Mouse (Mus musculus): ENCODE data around the gene Tnpo1.
A peak's percentile ranks its signal among the peaks of the same experiment; 100 is the strongest.

Tnpo1 gene

GRCm38 (mm10) chr13:98925486-98926212 lies 535 bp downstream of the Tnpo1 start:
- peak; percentile 52 for DNase-seq (ENCODE audit: low spot score)

- no peak for DNase-seq (ENCODE audit: low spot score)
Measured at GRCm38 (mm10) chr13:98924897-98925485, 1.2 kb downstream of the Tnpo1 start.

DNA sequence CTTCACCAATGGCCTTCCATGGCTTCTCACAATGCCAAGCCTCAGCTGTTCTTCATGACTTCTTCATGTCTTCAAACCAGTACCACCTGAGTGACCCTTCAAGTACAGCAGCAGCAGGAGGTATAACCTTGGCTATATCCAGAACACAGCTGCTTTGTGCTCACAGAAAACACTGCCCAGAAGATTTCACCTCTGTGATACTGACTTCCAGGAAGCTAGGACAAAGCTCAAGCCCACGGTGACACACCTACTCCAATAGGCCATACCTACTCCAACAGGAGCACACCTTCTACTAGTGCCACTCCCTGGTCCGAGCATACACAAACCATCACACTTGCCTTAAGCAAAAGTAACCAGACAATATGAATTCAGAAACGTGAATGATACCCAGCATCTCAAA lies 3.4 kb downstream of the Tnpo1 start:
- no peak for DNase-seq (ENCODE audit: low spot score)

DNA sequence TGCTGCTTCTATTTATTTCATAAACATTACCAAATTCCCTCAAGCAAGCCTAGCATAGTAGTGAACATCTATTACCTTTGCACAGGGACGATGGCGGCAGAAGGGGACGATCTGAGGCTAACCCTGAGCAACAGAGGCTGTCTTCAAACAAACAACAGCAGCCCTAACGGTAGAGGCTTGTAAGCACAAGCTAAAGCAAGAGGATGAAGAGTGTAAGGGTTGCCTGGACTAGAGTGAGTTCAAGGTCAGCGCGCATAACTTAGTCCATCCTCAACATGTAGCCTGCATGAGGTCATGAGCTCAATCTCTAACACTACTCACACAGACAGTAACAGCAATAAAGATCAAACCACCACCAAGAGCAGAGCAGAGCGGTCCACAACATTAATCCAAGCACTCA lies 4.9 kb downstream of the Tnpo1 start:
- no peak for DNase-seq (ENCODE audit: low spot score)

DNA sequence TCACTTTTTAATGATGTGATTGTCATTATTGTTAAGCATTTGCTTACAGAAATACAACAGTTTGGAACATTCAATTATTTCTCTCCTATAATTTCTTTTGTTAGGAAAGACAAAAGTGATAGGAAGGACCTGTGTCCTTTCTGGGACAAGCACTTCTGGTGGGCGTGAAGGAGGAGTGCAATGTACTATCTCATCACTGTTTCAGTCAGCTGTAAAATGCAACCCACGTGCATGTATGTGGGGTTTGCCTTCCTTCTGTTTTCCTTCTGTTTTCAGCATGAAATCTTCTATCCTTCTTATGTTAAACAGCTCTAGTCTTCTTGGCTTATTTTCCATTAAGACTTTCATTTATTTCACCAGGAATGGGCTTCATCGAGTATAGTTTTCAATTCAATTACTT lies 5.9 kb downstream of the Tnpo1 start:
- no peak for DNase-seq (ENCODE audit: low spot score)

GRCm38 (mm10) chr13:98919695-98920094 lies 6.5 kb downstream of the Tnpo1 start:
- DNase-seq (ENCODE audit: low spot score) = no peak

DNA sequence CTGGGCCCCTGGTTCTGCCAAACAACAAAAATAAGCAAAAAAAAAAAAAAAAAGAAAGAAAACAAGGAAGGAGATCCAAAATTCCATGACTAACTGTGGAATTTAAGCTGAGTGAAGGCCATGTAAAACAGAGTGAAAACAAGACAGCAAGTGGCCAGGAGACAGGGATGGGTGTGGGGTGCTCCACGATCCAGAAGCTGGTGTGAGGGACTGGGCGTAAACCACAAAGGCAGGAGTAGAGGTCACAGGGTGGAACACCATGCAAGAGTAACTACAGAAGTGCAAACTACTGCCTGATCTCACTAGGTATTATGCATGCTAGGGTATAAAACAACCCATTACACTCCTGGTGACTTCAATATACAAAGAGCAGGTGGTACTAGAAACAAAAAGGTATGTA lies 8.3 kb downstream of the Tnpo1 start:
- no peak for DNase-seq (ENCODE audit: low spot score)

- DNase-seq (ENCODE audit: low spot score) = no peak
Measured at GRCm38 (mm10) chr13:98915591-98915990, 10.6 kb downstream of the Tnpo1 start.

GRCm38 (mm10) chr13:98914844-98915212 lies 11.4 kb downstream of the Tnpo1 start:
- no peak for DNase-seq (ENCODE audit: low spot score)

- DNase-seq (ENCODE audit: low spot score) = no peak
Measured at GRCm38 (mm10) chr13:98914010-98914843, 12.0 kb downstream of the Tnpo1 start.

DNA sequence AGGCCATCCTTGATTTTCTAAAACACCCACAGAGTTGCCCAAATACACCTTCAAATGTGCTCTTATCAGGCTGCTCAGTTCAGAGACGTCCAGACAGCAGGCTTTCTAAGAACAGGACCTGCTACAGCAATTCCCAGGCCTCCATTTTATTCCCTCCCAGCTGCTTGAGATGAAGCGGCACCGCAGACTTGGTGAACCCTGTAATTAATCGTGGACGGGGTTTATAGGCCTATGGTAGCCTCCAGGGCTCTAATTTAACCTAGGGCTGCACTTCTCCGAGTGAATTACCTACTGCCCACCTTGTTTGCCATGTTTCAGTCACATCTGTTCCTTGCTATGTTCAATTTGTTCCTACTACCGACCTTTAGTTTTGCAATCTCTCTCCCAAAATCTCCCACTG lies 13.0 kb downstream of the Tnpo1 start:
- DNase-seq (ENCODE audit: low spot score) = no peak

DNA sequence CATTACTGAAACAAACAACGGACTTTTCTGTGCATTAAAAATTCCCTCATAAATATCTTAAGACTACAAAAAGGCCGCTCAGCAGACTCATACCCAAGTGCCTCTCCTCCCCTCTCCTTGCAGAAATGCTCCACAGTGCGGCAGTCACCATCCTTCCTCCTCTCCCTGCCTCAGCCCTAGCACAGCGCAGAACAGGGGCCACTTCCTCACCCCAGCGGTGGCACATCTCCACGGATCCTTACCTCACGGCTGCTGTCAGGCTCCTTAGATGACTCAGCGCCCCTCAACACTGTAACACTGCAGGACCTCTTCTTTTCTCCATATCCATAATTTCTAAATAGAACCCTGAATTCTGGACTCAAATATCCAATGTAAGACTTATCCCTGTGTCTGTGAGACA lies 13.6 kb downstream of the Tnpo1 start:
- no peak for DNase-seq (ENCODE audit: low spot score)

DNA sequence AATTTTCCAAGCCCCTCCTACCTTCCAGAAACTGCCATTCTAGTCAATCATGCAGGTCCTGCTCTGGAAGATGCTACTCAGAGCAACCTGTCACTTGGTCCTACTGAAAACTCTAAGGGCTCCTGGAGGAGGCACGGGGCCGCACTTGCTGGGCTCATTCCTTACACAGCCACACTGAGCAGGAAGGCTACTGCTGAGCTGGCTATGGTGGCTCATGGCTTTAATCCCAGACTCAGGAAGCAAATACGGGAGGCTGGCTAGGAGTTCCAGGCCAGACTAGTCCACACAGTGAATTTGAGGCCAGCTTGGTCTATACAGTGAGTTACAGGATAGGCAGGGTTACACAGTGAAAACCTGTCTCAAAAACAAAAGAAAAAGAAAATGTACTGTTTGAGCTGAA lies 15.4 kb downstream of the Tnpo1 start:
- DNase-seq (ENCODE audit: low spot score) = no peak

DNA sequence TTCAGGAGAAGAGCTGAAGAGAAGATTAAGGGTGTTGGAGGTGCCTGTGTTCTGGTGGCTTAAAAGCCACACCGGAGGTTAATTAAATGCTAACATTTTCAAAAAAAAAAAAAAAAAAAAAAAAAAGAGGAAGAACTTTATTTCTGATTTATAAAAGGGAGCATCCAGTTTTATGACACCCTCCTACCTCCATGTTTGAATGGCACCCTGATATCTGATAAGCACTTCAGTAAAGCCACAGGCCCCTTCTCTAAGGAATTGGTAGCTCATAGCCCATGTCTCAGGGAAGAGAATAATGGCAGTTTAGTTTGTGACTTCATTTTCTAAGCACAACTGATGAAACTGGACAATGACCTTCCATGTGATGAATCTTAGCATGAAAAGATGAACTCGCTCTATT lies 21.6 kb downstream of the Tnpo1 start:
- DNase-seq (ENCODE audit: low spot score) = no peak

GRCm38 (mm10) chr13:98902366-98903025 lies 23.7 kb downstream of the Tnpo1 start:
- DNase-seq (ENCODE audit: low spot score) = no peak

GRCm38 (mm10) chr13:98899550-98899949 lies 26.6 kb downstream of the Tnpo1 start:
- DNase-seq (ENCODE audit: low spot score) = no peak

GRCm38 (mm10) chr13:98897577-98897976 lies 28.6 kb downstream of the Tnpo1 start:
- no peak for DNase-seq (ENCODE audit: low spot score)

GRCm38 (mm10) chr13:98896434-98897126 lies 29.6 kb downstream of the Tnpo1 start:
- DNase-seq (ENCODE audit: low spot score) = no peak

DNA sequence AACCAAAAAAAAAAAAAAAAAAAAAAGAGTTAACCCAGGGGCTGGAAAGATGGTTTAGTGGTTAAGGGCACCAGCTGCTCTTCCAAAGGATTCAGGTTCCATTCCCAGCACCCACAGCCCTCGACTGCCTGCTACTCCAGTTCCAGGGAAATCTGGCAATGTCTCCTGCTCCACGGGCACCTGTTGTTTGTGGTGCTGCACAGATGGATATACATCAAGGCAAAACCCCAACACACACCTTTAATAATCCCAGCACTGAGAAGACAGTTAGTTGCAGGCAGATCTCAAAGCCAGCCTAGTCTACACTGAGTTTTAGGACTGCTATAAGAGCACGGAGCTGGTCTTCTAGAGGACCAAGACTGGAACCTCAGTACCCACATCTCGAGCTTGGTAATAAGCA lies 30.2 kb downstream of the Tnpo1 start:
- DNase-seq (ENCODE audit: low spot score) = no peak

- no peak for DNase-seq (ENCODE audit: low spot score)
Measured at GRCm38 (mm10) chr13:98894900-98895299, 31.3 kb downstream of the Tnpo1 start.

GRCm38 (mm10) chr13:98891443-98891842 lies 34.7 kb downstream of the Tnpo1 start:
- no peak for DNase-seq (ENCODE audit: low spot score)

DNA sequence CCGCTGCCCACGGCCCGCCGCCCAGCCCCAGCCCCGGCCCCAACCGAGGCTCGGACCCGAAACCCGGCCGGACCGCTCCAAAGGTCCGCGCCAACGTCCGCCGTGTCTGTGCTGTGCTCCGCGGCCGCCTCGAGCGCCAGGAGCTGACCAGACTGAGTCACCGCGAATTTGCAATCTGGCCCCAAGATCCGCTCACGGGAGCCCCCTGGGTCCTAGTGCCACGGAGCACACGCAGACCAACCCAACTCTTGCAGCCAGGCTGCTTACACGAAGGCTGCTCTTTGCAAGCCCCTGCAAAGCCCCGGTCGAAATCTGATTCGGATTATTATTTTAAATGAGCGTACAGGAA lies 35.3 kb downstream of the Tnpo1 start:
- DNase-seq (ENCODE audit: low spot score) = peak; percentile 78

All from urinary bladder, postnatal 25 days (tissue).